Mouse (Mus musculus) ES-CJ7 (cell line): ENCODE data around the gene Pde10a.

ENCODE experiments used
- DNase-seq: peaks from one replicate; pipeline ENCODE4 v3.0.0; 2011; ENCODE audit warnings: low read depth, low spot score

The Pde10a gene

GRCm38 (mm10) chr17:8801083-8801854, 276.1 kb downstream of the Pde10a start:
- DNase-seq = peak; percentile 50

DNA sequence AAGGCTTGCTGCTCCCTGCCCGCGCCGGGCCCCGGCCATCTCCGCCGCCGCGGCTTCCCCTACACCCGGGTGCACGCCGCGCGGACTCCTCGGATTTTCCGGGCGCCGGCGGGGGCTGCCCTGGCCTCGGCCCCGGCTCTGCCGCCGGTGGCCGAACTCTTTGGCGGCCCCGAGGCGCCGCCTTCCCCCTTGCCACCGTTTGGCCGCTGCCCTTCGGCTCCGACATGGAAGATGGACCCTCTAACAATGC, 276.6 kb downstream of the Pde10a start:
- no peak for DNase-seq

GRCm38 (mm10) chr17:8802161-8802888, 277.2 kb downstream of the Pde10a start:
- peak; percentile 24 for DNase-seq

- DNase-seq = peak; percentile 20
Measured at GRCm38 (mm10) chr17:8802889-8803799, 278.0 kb downstream of the Pde10a start.

- DNase-seq = peak; percentile 53
Measured at GRCm38 (mm10) chr17:8807345-8807744, 282.2 kb downstream of the Pde10a start.

GRCm38 (mm10) chr17:8809771-8810170, 284.6 kb downstream of the Pde10a start:
- DNase-seq = no peak

GRCm38 (mm10) chr17:8810201-8810600, 285.0 kb downstream of the Pde10a start:
- no peak for DNase-seq

GRCm38 (mm10) chr17:8812228-8812865, 287.2 kb downstream of the Pde10a start:
- no peak for DNase-seq

DNA sequence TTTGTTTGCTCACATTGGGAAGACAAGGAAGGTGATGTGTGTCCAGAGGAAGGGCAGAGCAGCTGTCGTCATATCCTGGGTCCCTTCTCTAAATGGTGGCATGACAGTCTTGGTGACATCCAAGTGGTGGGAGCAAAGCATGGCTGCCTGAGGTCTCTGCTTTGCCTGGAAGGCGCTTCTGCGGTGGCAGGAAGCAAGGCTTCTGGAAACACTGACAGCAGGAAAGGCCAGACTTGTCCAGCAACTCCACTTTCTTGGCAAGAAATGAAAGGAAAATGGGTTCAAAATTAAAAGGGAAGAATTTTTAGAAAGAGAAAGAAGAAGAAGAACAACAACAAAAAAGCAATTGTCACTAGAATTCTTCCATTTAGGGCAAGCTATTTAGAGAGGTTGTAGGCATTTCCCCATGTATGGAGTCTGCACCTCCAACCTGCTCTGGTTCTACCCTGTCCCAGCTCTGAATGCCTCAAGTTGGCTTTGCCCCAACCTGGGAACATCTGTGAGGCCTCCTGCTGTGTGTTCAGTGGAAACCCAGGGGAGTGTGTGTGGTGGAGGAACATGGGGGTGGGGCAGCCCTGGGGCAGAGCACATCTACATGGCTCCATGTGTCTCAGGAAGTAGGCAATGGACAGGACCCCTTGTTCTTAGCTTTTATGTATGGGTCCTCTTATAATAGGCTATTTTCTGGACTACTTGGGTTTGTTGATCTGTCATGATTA, 288.8 kb downstream of the Pde10a start:
- no peak for DNase-seq

DNA sequence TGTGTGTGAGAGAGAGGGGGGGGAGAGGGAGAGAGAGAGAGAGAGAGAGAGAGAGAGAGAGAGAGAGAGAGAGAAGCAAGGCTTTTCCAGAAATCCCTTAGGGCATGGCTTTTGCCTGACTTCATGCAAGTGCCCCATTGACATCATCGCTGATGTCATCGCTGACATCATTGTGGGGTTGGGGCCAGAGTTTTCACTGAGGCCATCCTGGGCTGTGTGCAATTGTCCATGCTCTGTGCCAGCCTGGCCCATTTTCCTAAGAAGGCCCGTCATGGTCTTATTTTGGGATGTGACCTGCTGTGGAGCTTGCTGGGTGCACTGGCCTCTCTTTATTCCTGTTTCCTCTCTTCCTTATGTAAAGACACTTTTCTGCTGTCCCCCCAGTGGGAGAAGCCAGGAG, 290.2 kb downstream of the Pde10a start:
- DNase-seq = no peak

DNA sequence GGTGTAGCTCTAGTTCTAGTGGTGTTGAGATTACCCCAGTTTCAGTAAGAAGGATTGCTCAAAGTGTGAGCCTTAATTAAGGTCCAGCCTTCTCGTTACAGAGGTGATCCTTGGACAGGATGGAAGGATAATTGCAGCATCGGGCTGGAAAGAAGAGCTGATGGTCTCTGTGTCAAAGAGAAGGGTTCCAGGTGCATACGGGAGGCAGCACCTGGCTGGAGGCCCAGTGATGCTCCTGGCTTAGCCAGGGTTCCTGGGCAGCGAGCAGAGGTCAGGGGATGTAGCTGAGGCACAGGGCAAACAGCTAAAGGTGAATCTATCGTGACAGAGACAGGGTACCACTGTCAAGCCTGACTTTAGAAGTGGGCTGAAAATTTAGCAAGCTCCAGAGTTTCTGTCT, 290.7 kb downstream of the Pde10a start:
- DNase-seq = no peak

GRCm38 (mm10) chr17:8818675-8819074, 293.5 kb downstream of the Pde10a start:
- DNase-seq = no peak

- no peak for DNase-seq
Measured at GRCm38 (mm10) chr17:8823548-8823947, 298.4 kb downstream of the Pde10a start.

DNA sequence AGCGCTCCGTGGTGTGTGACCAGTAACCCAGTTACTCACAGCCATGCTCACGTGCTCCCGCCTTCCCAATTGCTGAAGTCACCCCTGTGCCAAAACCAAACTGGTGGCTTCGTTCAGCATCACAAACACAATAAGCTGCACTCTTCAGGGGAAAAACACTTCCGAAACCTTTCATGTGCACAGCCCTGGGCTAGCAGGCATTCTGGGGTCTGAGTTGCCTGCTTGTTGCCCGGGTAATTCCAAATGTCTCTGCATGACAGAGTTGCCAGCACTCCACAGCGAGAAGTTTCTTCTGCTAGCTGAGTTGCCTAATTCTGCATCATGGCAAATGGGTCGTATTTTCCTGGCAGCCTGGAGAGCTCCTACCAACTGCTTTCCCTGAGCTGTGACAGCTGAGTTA, 302.0 kb downstream of the Pde10a start:
- DNase-seq = no peak

- no peak for DNase-seq
Measured at GRCm38 (mm10) chr17:8831001-8831400, 305.8 kb downstream of the Pde10a start.

DNA sequence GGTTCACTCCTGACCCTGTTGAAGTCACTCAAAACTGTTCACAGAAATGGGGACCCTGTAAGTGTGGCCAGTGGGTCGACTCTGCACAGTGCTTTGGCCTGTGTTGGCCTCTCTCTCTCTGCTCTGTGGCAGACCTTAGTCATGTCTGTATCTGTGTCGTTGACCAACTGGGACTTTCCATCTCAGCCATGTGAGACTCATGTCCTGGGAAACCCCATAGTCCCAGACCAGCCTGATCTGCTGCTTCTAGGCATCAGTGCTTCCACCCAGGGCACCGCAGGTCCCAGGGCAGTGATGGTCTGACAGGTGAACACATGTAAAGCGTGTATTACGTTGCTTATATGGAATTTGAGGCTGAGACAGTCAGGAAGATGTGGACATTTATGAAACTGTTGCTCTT, 311.1 kb downstream of the Pde10a start:
- DNase-seq = no peak

- no peak for DNase-seq
Measured at GRCm38 (mm10) chr17:8838252-8838651, 313.1 kb downstream of the Pde10a start.

DNA sequence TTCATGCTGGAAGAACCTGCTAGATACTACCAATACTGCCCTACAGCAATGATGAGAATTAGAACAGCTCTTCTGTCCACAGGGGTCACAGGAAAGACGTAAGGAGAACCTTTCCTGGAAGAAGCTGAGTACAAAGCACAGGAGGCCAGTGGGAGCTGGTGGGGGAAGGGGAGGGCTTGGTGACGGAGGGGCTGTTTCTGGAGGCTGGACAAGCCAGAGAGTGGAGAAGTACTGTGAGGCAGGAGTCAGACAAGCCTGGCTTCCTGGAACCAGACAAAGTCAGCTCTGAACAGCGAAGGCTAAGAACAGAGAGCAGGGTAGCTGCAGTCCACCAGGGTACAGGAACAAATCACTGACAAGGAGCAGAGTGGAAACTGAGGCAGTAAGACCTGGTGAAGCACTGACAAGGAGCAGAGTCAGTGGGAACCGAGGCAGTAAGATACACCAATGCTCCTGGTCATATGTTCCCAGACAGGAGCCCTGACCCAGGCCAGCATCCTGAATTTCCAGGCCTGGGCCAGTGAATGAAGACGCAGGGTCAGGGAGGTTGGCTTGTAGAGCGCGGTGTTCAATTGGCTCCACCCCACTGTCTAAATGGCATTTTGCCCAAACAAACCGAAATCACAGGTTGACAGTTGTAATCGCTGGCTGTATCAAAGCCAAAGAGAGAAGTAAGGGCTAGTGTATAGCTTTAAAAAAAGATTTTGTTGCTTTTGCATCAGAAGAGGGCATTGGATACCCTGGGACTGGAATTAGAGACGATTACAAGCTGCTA, 314.3 kb downstream of the Pde10a start:
- DNase-seq = no peak

DNA sequence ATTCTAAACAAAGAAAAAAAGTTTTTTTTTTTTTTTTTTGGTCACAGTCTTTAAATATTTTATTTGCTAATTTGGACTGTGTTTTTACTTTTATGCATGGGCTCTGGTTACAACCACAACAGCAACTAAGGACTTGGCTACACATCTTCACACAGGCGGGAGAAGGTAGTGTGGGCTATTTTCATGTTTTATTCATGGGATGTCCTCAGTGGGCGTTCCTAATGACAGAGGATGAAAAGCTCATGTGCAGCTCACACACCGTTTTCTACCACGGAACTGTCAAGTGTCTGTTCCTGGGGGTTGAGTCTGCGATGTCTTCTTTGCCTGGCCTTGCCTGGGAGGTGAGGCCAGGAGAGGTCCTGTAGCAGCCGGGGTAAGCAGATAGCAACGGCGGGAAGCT, 315.9 kb downstream of the Pde10a start:
- DNase-seq = no peak

- DNase-seq = no peak
Measured at GRCm38 (mm10) chr17:8841897-8842540, 316.8 kb downstream of the Pde10a start.
